Mouse (Mus musculus): ENCODE results near the gene Erv3.

Gene Erv3

DNA sequence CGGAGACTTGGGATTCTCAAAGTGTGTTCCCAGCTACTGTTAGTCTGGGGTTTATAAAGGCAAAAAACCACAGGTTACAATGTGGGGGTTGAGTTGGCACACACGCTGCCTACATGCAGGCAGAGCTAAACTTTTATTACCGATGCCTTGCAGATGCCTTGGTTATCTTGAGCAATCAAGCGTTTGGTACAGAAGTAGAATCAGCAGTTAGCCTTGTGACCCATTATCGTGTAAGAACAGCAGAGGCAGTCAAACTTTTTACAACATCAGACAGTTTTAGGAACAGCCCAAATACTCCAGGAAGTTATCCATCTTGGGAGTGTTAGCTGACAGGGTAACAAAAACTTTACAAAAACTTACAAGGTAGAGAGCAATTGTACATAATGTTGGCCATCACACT is at the start of gene Erv3:
Gene Erv3 (minus strand): TSS at position 27 of the 400 bp plus-strand sequence.
- no peak for DNase-seq (ENCODE audit: low read depth)

DNA sequence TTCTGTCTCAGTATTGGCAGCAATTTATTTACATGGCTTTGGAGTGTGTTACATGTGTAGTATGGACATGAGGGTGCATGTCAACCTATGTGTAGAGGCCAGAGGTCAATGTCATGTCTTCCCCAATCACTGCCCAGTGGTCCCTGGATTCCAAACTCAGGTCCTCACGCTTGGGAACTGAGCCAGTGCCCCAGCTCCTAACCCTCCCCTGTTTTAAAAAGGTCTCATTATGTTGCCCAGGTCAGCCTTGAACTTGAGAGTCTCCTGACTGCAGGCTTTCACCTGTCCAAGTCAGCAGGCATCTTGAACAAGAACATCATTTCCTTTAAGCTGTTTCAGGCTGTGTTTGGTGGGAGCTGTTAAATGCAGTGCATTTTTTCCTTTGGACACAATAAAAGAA is 49.4 kb upstream of the Erv3 start:
- DNase-seq (ENCODE audit: low read depth): no peak

- DNase-seq (ENCODE audit: low read depth): no peak
Observed at GRCm38 (mm10) chr2:131908351-131908861, 48.9 kb upstream of the Erv3 start.

GRCm38 (mm10) chr2:131907311-131907710 is 47.8 kb upstream of the Erv3 start:
- DNase-seq (ENCODE audit: low read depth): no peak

GRCm38 (mm10) chr2:131906846-131907245 is 47.3 kb upstream of the Erv3 start:
- DNase-seq (ENCODE audit: low read depth): no peak

GRCm38 (mm10) chr2:131906266-131906665 is 46.7 kb upstream of the Erv3 start:
- no peak for DNase-seq (ENCODE audit: low read depth)

- DNase-seq (ENCODE audit: low read depth): no peak
Observed at GRCm38 (mm10) chr2:131905776-131906175, 46.2 kb upstream of the Erv3 start.

DNA sequence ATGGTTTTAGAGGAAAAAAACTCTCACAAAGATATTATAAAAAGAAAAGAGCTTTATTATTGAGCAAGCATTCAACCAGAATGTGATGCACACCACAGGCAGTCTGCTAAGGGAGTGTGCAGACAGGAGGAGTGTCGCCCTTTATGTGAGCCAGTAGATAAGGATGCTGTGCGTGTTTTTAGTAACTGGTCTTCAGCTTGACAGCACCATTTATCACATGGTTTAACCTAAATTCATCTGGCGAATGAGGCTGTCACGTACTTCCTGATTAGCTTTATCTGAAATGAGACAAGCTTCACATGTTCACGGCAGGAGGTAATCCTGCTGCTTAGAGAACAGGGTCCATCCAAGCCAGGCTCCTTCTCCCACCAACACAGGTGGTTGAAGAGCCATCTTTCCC is 45.5 kb upstream of the Erv3 start:
- DNase-seq (ENCODE audit: low read depth): no peak

- DNase-seq (ENCODE audit: low read depth): no peak
Observed at GRCm38 (mm10) chr2:131902867-131903266, 43.3 kb upstream of the Erv3 start.

DNA sequence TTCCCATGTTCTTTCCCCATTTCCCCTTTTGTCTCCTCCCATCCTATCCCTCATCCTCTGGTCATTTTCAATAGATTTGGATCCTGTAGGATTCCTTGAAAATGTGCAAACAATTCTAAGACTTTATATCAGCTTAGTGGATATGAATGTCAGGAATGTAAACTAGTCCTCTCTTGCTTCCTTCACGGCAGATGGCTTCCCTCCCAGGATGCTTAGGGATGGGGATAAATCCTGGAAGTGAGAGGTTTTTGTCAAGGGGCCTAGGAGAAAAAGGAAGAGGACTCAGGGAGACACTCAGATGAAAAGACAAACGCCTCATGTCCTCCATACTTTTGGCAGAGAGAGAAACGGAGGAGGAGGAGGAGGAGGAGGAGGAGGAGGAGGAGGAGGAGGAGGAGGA is 42.9 kb upstream of the Erv3 start:
- DNase-seq (ENCODE audit: low read depth): no peak

GRCm38 (mm10) chr2:131897336-131898109 is 38.0 kb upstream of the Erv3 start:
- DNase-seq (ENCODE audit: low read depth): no peak

DNA sequence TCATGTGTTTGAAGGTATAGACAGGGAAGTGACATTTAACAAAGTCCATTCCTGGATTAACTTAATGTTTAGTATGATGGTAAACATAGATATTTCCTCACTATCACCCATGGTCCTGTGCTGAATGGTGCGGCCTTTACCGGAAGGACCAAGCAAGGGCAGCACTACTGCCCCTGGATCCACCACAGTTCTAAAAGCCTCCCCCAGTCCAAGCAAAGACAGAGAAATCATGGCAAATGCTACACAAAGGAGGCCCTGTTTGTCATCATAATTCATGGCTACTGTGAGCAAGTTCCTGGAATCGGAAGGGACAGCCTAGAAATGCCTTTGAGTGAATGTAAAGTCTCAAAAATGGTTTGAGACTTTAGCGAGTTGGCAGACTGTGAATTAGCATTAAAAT is 36.5 kb upstream of the Erv3 start:
- DNase-seq (ENCODE audit: low read depth): no peak

GRCm38 (mm10) chr2:131895106-131895505 is 35.6 kb upstream of the Erv3 start:
- DNase-seq (ENCODE audit: low read depth): no peak

DNA sequence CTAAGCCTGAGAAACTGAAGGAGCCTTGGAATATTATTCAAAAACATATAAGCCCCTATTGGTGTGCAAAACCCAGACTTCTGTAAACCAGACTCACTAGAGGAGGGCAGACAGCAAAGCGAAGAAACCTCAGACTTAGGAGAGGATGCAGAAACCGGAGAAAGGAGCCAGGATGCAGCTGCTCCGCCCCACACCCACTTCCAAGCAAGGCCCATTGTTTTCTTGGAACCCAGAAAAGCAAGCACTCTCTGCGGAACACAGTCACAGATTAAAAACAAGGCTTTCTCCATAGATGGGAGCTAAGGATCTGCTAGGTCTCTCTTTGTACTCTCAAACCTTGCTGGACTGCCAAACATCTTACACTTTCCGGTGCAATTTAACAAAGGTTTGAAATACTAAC is 33.0 kb upstream of the Erv3 start:
- no peak for DNase-seq (ENCODE audit: low read depth)

DNA sequence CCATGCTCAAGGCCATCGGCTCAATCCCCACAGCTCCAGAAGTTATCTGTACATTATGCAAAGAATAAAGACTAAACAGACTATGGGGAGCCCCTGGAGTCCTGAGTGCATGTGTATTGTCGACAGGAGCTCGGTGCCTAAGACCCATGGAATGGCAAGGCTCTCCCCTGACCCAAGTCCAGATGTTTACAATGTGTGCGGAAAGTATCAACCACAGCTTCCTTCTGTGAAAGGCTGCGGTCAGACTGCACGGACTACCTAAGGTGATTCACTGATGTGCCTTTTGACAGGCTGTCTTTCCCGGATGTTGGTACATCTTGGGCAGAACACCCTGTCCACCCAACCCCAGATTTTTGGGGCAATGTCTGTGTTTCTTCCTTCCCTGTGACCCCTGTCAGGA is 28.7 kb upstream of the Erv3 start:
- no peak for DNase-seq (ENCODE audit: low read depth)

GRCm38 (mm10) chr2:131886503-131887160 is 27.1 kb upstream of the Erv3 start:
- no peak for DNase-seq (ENCODE audit: low read depth)

GRCm38 (mm10) chr2:131883136-131883535 is 23.6 kb upstream of the Erv3 start:
- no peak for DNase-seq (ENCODE audit: low read depth)

GRCm38 (mm10) chr2:131881766-131882165 is 22.2 kb upstream of the Erv3 start:
- no peak for DNase-seq (ENCODE audit: low read depth)

DNA sequence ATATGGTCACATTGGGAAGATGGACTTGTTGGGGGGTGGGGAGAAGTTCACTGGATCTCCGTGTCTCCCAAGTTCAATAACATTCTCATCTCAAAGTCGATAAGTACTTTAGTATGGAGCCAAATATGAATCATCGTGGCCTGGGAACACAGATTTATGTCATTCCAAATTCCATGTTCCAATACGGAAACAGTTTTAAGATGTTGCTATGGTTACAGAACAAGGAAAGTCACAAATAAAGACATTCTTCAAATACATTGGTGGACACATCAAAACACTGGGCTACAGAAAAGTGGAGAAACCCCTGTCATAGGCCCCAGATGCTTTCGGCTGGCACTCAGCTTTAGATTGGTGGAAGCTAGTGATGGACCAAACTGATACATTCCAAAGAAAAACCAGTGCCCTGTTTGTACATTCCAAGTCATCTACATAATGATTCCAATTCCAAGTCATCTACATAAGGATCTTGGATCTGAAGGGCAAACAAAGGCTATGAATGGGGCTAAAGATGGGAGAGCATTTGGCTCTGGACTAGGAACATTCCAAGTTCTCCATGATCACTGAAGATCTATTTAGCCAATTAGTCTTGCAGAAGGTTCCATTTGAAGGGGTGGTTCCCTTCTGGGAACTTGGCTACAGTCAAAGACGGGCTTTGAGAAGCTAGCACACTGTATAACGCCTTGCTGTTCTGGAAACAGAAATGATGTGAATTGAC is 17.2 kb upstream of the Erv3 start:
- DNase-seq (ENCODE audit: low read depth): no peak

- no peak for DNase-seq (ENCODE audit: low read depth)
Observed at GRCm38 (mm10) chr2:131873376-131873775, 13.8 kb upstream of the Erv3 start.

DNA sequence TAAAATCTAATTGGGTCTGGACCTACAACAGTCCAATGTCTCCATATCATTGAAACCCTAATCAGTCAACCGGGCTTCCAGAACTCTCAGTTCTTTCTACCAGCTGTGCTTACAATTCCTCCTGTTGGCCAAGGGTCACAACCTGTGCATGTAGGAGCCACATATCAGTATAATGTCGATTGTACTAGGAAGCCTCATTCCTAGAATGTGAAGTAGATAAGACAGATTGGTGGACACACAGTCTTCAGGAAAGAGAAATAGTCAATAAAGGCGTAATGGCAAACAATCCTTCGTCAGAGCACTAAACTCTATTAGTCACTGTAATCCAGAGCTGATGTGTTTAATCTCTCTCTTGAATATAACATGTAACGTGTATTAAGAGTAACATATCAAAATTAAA is 9.4 kb upstream of the Erv3 start:
- no peak for DNase-seq (ENCODE audit: low read depth)

- DNase-seq (ENCODE audit: low read depth): no peak
Observed at GRCm38 (mm10) chr2:131866676-131867075, 7.1 kb upstream of the Erv3 start.

DNA sequence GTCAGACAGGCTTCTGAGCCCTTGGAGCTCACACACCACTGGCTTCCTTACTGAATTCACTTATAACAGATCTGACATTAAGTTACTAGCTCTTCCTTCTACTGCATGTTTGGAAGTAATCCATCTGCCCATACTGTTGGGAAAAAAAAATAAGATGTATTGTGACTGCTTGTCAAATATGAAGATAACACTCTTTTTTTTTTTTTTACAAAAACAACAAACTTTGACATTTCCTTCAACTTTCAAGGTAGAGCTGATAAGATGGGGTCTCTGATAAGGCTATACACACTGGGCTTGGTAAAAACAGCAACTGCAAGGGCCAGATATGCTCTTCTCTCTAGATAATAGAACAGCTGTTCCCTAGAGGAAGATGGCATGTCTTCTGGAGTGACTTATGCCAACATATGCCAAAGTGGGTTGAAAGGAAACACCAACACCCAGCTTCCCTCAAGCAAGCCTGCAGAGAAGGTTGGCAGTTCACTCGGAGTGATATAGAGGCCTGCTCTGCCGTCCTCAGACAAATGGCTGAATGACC is 4.8 kb upstream of the Erv3 start:
- no peak for DNase-seq (ENCODE audit: low read depth)

All from c-Kit-positive CD71-negative TER-119-negative erythroid progenitor cells, embryonic 14.5 days (primary cell).